ENCODE assay signal across 10 mouse cellular contexts in genomic region chr11:5522798-5523415, GRCm38 (mm10). TPM values are rescaled to one million over a fixed set of nuclear protein-coding genes. Genes with fewer than 3 reads are reported as not detected.
DNase-seq lines count a peak whose midpoint lies in the region; ATAC-seq and TF ChIP-seq lines count a peak whose summit lies in the region.
"Had no signal": no experiment of that assay in that cellular context is flagged by ENCODE, and none has a peak within 500 bp of the region (broad histone marks: within the 10 kb centered on the region; RNA-seq: fewer than 3 reads in every experiment).

No protein-coding gene starts in this region.

- H3ac ChIP-seq in C2C12 (ENCODE audit: control insufficient read depth, insufficient read length, low read depth) = no peak overlapping the region

- peak overlapping the region; percentile 71; the same call in 1 of the 2 replicates for H3K4me2 ChIP-seq in hindbrain, embryonic 11.5 days (replicated peaks; ENCODE audit: low read depth, low read length)
- H3K4me2 ChIP-seq in liver, embryonic 13.5 days = peak overlapping the region; percentile 89

- peaks cover 23% of the 10 kb centered on the region for H3K79me3 ChIP-seq in C2C12 (ENCODE audit: low read depth)

- TF ChIP-seq CTCF in C2C12 (IDR thresholded peaks at IDR 0.05; ENCODE audit: control insufficient read depth, insufficient read depth, insufficient read length) = no peak

- peaks cover 44% of the 10 kb centered on the region for H3K79me2 ChIP-seq in C2C12 (ENCODE audit: control insufficient read depth, insufficient read depth)

- ATAC-seq in hindbrain, embryonic 11.5 days (ENCODE audit: low FRiP score) = no peak
- ATAC-seq in liver, embryonic 13.5 days (ENCODE audit: low read depth) = no peak
- no peak for ATAC-seq in erythroid progenitor cell, adult 5-6 weeks (replicated peaks; ENCODE audit: low FRiP score, poor library complexity, severe bottlenecking)

- no peak for DNase-seq in heart, embryonic 10.5 days (ENCODE audit: low spot score)
- DNase-seq in heart, adult 9 months (ENCODE audit: low spot score in 2 of 2) = no peak
- no peak for DNase-seq in hindbrain, embryonic 11.5 days (ENCODE audit: low spot score)
- DNase-seq in liver, embryonic 13.5 days = no peak
- DNase-seq in T-cell, adult 2 months (ENCODE audit: low spot score) = no peak
- DNase-seq in thymus, postnatal 4 days = no peak
- DNase-seq: B cell, adult 2 months had no signal

- H3K27ac ChIP-seq in heart, embryonic 10.5 days = no peak overlapping the region
- H3K27ac ChIP-seq in hindbrain, embryonic 11.5 days (ENCODE audit: low read depth, low read length) = no peak overlapping the region
- peak overlapping the region; percentile 95; the same call in 1 of the 2 replicates for H3K27ac ChIP-seq in liver, embryonic 13.5 days

- H3K9ac ChIP-seq in hindbrain, embryonic 11.5 days (ENCODE audit: low read depth, low read length) = no peak overlapping the region
- H3K9ac ChIP-seq in liver, embryonic 13.5 days = peak overlapping the region; percentile 98

- peak overlapping the region; percentile 100 for H3K4me3 ChIP-seq in heart, embryonic 10.5 days
- H3K4me3 ChIP-seq in C2C12 (ENCODE audit: insufficient read depth, poor library complexity, severe bottlenecking) = peak overlapping the region; percentile 99
- H3K4me3 ChIP-seq in hindbrain, embryonic 11.5 days (ENCODE audit: low read depth, low read length) = no peak overlapping the region
- H3K4me3 ChIP-seq in liver, embryonic 13.5 days (replicated peaks) = peak overlapping the region; percentile 94

- H3K36me3 ChIP-seq in heart, embryonic 10.5 days = peaks cover 51% of the 10 kb centered on the region
- peaks cover 57% of the 10 kb centered on the region for H3K36me3 ChIP-seq in C2C12 (ENCODE audit: control insufficient read depth, insufficient read depth)
- H3K36me3 ChIP-seq in hindbrain, embryonic 11.5 days (ENCODE audit: control insufficient read depth, insufficient read depth, low read length) = 0 out of 2 replicates have a peak, but pooled peaks cover 2% of the 10 kb centered on the region
- H3K36me3 ChIP-seq in liver, embryonic 13.5 days = peaks cover 53% of the 10 kb centered on the region

- H3K4me1 ChIP-seq in heart, embryonic 10.5 days = peaks cover 23% of the 10 kb centered on the region
- H3K4me1 ChIP-seq in hindbrain, embryonic 11.5 days (replicated peaks; ENCODE audit: control insufficient read depth, insufficient read depth, low read length) = no peaks in the 10 kb centered on the region
- peaks cover 33% of the 10 kb centered on the region for H3K4me1 ChIP-seq in liver, embryonic 13.5 days (replicated peaks)

- 92% methylated on average over 11 of the region's 11 CpGs for WGBS in heart, embryonic 10.5 days
- WGBS in hindbrain, embryonic 11.5 days = 96% methylated on average over 11 of the region's 11 CpGs
- 86% methylated on average over 11 of the region's 11 CpGs for WGBS in liver, embryonic 13.5 days (ENCODE audit: insufficient replicate concordance)

- no peaks in the 10 kb centered on the region for H3K9me3 ChIP-seq in heart, embryonic 10.5 days
- no peaks in the 10 kb centered on the region for H3K9me3 ChIP-seq in hindbrain, embryonic 11.5 days (ENCODE audit: control insufficient read depth, low read length)
- no peaks in the 10 kb centered on the region for H3K9me3 ChIP-seq in liver, embryonic 13.5 days (replicated peaks)

- no peaks in the 10 kb centered on the region for H3K27me3 ChIP-seq in heart, embryonic 10.5 days (ENCODE audit: insufficient read depth, poor library complexity, severe bottlenecking)
- no peaks in the 10 kb centered on the region for H3K27me3 ChIP-seq in C2C12 (ENCODE audit: control insufficient read depth, insufficient read depth, insufficient read length)
- no peaks in the 10 kb centered on the region for H3K27me3 ChIP-seq in hindbrain, embryonic 11.5 days (ENCODE audit: control insufficient read depth, insufficient read depth, low read length)
- H3K27me3 ChIP-seq in liver, embryonic 13.5 days = no peaks in the 10 kb centered on the region

TF ChIP-seq in C2C12, 6 proteins besides CTCF, POLR2A, EP300 and RAD21:
- no peak for TF ChIP-seq USF1 (IDR thresholded peaks at IDR 0.05; ENCODE audit: low read depth)
- no peak for TF ChIP-seq FOSL1 (IDR thresholded peaks at IDR 0.05; ENCODE audit: insufficient read depth, low read length, poor library complexity, severe bottlenecking)
- TF ChIP-seq MAX (IDR thresholded peaks at IDR 0.05) = no peak
- no peak for TF ChIP-seq MYOD1 (IDR thresholded peaks at IDR 0.05; ENCODE audit: control insufficient read depth, insufficient read length, low read depth)
TF ChIP-seq in C2C12: peak in this region for 0.

RNA-seq across cellular contexts. Expression of gene Xbp1, which starts 2.4 kb away (rescaled TPM):
- 131 and 174 TPM in 2 replicates for polyA plus RNA-seq in heart, embryonic 10.5 days (2016; fragmentation: Nextera tagmentation; extraction: Ambion mirVana)
- polyA plus RNA-seq in C2C12 (2012; fragmentation: generic; extraction: Trizol) = 62.4 TPM
- 144 and 158 TPM in 2 replicates for polyA plus RNA-seq in hindbrain, embryonic 11.5 days (2014; fragmentation: Nextera tagmentation; extraction: Ambion mirVana)
- polyA plus RNA-seq in liver, embryonic 13.5 days (2015; fragmentation: Nextera tagmentation; extraction: Ambion mirVana) = 82.1 and 95.7 TPM in 2 replicates
- 42.8 and 44.7 TPM in 2 replicates for total RNA-seq in erythroid progenitor cell, adult 5-6 weeks (2015; ENCODE audit: low replicate concordance)
- total RNA-seq in erythroid progenitor cell, adult 5-6 weeks (2017; ENCODE audit: low replicate concordance) = 27.2 and 32.3 TPM in 2 replicates

RNA-seq across cellular contexts. Expression of gene Ccdc117, which starts 19.1 kb away (rescaled TPM):
- polyA plus RNA-seq in heart, embryonic 10.5 days (2016; fragmentation: Nextera tagmentation; extraction: Ambion mirVana) = 14.7 and 23.4 TPM in 2 replicates
- polyA plus RNA-seq in C2C12 (2012; fragmentation: generic; extraction: Trizol) = 7.7 TPM
- polyA plus RNA-seq in hindbrain, embryonic 11.5 days (2014; fragmentation: Nextera tagmentation; extraction: Ambion mirVana) = 21.3 and 26.6 TPM in 2 replicates
- 8.6 and 11.4 TPM in 2 replicates for polyA plus RNA-seq in liver, embryonic 13.5 days (2015; fragmentation: Nextera tagmentation; extraction: Ambion mirVana)
- total RNA-seq in erythroid progenitor cell, adult 5-6 weeks (2015; ENCODE audit: low replicate concordance) = 2.5 and 4.6 TPM in 2 replicates
- 8.2 and 12.6 TPM in 2 replicates for total RNA-seq in erythroid progenitor cell, adult 5-6 weeks (2017; ENCODE audit: low replicate concordance)

RNA-seq across cellular contexts. Expression of gene Ankrd36, which starts 46.6 kb away (rescaled TPM):
- 0.38 and 0.97 TPM in 2 replicates for polyA plus RNA-seq in heart, embryonic 10.5 days (2016; fragmentation: Nextera tagmentation; extraction: Ambion mirVana)
- not detected for polyA plus RNA-seq in C2C12 (2012; fragmentation: generic; extraction: Trizol)
- not detected in 2 replicates for polyA plus RNA-seq in hindbrain, embryonic 11.5 days (2014; fragmentation: Nextera tagmentation; extraction: Ambion mirVana)
- polyA plus RNA-seq in liver, embryonic 13.5 days (2015; fragmentation: Nextera tagmentation; extraction: Ambion mirVana) = 1.1 and 1.5 TPM in 2 replicates
- total RNA-seq in erythroid progenitor cell, adult 5-6 weeks (2015; ENCODE audit: low replicate concordance) = not detected in 2 replicates
- 4.4 TPM in 1 of 2 replicates, not detected in the other for total RNA-seq in erythroid progenitor cell, adult 5-6 weeks (2017; ENCODE audit: low replicate concordance)
- polyA plus RNA-seq: brain, embryonic 14.5 days had no signal
